Mouse (Mus musculus): Measurements from ENCODE around the gene Brpf3. TPM values are rescaled to one million over a fixed set of nuclear protein-coding genes. Genes with fewer than 3 reads are reported as not detected.
"Not testable (repeated sequence)": the region's sequence is repeated elsewhere in the genome, so short reads cannot be mapped to it uniquely, and the experiment has no call there.

The Brpf3 gene
- polyA plus RNA-seq, 1 experiment: 33.6 TPM

DNA sequence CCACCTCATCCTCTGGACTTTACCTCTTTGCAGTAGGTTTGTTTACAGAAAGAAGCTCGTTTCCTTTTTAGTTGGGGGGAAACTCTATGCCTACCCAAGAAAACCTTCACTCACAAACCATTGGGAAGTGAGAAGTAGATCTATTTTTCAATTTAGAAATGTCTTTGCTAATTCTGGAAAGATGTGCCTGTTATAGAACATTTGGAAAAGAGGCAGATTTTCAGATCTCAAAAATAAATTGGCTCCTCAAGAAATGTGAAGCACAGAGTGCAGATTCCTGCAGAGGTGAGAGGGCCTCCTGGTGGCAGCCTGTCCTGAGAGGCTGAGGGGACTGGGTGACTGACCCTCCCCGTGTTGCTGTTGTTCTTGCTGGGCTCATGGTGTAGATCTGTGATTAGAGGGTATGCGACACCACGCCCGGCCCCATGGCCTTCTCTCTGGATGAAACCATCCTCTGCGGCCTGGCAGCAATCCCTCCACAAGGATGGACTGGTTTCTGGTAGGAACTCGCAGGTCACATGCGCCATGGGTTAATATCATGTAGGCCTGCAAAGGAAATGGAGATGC is 26.9 kb downstream of the Brpf3 start:
- no peak for DNase-seq (ENCODE audit: low read depth)

DNA sequence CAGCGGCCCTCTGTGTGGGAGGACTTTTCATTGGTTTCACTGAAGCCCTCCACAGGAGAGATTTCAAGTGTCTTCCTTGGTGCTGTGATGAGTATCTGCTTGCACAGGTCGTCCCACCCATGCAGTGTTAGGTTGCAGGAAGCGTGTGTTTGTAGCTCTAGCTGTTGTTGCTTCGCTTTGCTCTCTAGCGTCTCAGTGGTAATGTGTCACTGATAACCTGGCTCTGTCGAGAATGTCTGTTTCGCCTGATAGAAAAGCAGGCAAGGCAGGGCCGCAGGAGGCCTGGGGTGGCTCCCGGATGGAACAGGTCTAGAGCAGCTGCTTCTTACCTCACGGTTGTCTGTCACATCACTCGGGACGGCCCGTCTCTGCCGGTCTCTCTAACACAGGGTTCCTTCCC is 28.2 kb downstream of the Brpf3 start:
- DNase-seq (ENCODE audit: low read depth): no peak

DNA sequence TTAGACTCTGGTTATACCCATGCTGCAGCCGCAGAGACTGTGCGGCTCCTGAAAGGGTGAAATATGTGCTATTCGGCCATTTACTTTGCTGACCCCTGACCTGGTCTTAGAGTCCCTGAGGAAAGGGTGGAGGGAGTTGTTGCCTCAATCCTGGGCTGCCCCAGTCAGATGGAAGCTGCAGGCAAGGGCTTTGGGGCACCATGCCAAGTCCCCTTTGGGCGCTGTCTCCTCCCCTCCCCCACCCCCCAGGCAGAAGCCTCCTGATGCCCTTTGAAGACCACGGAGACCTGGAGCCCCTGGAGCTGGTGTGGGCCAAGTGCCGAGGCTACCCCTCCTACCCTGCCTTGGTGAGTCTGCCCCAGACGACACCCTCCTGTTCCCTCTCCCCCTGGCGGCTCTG is 30.2 kb downstream of the Brpf3 start:
- no peak for DNase-seq (ENCODE audit: low read depth)

DNA sequence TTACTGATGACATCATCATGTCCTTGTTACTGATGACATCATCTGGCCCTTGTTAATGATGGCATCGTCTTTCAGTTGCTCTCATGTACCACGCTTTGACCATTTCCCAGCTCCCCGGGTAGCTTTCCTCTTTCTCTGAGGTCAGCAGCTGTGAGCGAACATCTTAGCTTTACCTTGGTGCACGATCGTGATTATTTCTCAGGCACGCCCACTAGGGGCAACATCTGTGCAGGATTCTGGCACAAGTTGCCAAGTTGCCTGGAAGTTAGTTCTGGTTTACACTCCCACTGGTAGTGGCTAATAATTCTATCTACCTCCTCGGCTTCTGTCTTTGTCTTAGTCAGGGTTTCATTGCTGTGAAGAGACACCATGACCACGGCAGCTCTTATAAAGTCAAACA is 31.1 kb downstream of the Brpf3 start:
- no peak for DNase-seq (ENCODE audit: low read depth)

DNA sequence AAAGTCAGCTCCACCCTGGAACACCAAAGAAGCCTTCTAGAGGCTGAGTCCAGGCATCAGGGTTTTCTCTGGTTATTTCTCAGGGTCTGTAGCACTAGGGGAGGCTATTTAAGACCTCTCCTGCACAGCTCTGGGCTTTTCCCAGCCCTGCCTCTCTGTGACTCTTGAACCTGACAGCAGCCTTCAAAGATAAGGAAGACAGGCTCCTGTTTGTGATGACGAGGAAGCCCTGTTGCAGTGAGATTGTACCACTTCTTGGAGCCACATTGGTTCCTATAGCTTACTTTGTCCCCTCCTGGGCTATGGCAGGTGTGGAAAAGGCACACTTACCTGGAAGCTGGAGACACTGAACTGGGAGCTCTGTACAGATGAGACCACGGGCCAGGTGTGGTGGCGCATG is 32.0 kb downstream of the Brpf3 start:
- no peak for DNase-seq (ENCODE audit: low read depth)

DNA sequence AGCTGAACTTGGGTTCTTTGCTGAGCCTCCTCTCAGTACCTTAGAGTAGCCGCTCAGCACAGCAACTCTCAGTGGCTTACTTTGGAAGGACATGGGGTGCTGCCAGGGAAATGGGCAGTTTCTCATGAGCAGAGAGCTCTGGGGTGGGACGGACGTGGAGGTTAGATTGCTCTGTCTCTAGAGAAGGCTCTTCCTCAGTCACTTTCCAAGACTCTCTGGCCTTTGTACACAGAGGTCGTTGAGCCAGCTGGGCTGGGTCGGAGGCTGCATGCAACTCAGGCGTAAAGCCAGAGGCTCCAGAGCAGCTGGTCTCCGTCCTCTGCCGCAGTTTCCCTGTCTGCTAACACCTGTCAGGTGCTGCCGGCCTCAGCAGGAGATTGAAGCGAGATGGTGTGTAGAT is 33.8 kb downstream of the Brpf3 start:
- no peak for DNase-seq (ENCODE audit: low read depth)

DNA sequence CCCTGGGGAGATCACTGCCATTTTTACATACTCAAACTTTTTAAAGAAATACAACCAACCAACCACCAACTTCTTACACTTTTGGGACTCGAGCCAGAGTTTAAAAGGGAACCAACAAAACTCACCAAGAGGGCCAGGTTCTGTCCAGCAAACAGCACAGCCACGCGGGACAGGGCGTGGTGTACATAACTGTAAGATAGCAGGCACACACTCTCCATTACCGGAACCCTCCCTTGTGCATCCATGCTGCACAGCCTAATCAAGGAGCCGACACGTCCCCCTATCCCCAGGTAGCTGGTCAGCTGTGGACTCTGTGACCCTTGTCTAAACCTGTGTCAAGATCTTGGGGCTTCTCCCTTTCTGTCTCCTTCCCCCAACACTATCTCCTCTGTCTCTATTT is 37.0 kb downstream of the Brpf3 start:
- DNase-seq (ENCODE audit: low read depth): no peak

DNA sequence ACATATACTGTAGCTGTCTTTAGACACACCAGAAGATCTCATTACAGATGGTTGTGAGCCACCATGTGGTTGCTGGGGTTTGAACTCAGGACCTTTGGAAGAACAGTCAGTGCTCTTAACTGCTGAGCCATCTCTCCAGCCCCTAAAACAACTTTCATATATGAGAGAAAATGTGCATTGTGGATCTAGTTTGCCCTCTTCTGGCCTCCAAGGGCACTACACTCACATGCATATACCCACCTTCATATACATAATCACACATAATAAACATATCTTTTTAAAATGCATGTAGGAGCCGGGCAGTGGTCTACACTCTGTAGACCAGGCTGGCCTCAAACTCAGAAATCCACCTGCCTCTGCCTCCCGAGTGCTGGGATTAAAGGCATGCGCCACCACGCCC is 41.1 kb downstream of the Brpf3 start:
- not testable (repeated sequence) for DNase-seq (ENCODE audit: low read depth)

DNA sequence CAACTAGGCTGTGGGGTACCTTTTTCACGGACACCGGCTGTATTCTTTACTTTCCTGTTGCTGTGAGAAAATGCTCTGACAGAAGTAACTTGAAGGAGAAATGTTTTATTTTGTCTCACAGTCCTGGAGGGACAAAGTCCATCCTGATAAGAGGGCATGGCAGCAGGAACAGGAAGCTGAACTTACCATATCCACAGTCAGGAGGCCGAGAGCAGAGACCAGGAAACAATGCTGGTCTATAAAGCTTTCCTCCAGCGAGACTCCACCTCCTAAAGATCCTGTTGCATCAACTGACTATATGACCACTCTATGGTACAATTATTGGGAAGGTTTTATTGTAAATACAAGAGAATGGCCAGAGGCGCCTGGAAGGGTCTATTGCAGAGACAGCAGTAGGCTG is 42.8 kb downstream of the Brpf3 start:
- DNase-seq (ENCODE audit: low read depth): no peak

DNA sequence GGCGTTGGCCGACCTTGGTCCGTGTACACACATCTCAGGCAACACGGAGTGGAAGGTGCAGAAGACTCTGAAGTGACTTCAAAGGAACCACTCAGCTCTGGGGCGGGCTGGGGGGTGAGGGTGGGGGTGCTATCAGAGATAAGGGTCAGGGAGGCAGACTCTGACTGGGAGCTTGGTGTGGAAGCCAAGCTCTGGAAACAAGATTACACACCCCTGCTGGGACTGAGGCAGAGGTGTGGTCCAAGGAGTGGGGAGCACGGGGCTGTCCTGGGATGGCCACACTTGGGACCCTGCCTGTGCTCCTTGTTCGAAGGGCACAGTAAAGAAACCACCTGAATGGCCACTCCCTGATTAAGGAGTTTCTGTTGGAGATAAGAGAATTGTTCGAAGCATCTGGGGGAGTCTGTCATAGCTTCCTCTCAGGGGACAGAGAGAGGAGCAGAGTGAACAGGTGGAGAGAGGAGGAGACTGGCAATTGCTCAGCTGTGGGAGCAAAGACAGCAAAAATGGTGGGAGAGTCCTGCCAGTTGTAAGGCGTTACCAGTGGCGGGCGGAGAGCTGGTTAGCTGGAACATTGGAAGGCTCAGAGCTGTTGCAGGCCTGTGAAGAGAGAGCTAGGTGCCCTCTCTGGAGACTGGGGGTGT is 46.2 kb downstream of the Brpf3 start:
- DNase-seq (ENCODE audit: low read depth): no peak

DNA sequence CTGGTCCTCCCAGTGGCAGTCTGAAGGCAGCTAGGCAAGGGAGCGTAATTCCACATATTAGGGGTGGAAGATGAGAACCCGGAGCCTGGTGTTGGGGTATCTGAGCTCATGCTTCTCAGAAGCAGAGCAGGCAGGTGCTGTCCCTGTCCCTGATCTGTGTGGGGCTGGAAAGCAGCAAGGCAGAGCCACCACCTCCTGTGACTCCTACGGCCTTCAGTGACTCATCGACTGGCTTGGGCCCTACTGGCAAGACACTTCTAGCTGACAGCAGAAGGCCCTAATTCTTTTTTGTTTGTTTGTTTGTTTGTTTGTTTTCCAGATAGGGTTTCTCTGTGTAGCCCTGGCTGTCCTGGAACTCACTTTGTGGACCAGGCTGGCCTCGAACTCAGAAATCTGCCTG is 49.6 kb downstream of the Brpf3 start:
- DNase-seq (ENCODE audit: low read depth): no peak

DNA sequence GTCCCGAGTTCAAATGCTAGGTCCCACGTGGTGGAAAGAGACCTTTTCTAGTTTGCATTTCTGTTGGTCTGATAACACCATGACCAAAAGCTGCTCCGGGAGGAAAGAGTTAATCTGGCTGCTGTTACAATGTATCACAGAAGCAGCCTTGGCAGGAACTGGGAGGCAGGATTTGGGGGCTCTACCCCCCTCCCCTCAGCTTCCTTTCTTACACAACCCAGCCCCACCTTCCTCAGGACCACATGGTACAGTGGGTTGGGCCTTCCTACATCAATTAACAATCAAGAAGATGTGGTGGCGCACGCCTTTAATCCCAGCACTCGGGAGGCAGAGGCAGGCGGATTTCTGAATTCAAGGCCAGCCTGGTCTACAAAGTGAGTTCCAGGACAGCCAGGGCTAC is 53.5 kb downstream of the Brpf3 start:
- DNase-seq (ENCODE audit: low read depth): no peak

DNA sequence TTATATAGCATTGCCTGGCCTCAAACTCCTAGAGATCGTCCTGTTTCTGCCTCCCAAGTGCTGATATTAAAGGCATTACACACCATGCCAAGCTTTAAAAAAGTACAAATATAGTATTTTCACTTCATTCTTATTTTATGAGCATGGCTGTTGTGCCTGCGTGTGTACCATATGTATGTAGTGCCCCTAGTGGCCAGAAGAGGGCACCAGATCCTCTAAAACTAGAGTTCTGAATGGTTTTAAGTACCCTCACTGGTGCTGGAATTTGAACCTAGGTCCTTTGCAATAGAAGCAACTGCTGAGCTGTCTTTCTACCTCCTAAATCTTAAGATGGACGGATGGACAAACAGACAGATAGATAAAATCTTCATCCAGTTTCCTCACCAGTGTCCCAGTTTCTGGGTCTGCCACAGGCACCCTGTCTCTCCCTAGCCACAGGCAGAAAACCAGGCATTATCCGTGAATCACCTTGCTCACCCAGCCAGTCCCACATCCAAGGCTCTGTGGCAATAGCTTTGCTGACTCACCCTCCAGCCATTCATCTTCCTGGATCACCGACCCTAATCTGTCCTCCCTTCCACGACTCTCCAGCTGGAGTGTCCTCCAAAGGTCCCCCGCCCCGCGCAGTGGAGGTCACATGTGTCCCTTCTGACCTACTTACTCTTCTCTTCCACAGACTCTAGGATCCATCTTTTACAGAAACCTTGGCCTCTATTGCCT is 54.4 kb downstream of the Brpf3 start:
- peak; percentile 75 for DNase-seq (ENCODE audit: low read depth)

DNA sequence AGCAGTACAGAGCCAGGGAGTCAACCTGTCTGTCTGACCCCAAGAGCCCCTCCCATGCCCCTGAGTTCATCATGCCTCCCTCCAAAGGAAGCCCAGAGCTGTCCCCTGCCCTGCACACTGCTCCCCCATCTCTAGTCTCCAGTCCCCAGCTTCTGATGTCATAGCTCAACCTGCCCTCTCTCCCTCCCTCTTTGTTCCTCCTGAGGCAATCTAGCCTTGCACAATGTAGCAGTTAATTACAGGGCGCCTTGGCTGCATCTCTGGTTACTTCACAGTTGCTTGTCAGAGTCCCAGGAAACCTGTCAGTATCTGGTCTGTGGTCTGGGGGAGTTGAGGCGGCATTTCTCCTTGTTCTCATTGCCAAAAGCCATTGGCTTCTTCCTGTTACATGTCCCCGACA is 55.1 kb downstream of the Brpf3 start:
- DNase-seq (ENCODE audit: low read depth): peak; percentile 85

DNA sequence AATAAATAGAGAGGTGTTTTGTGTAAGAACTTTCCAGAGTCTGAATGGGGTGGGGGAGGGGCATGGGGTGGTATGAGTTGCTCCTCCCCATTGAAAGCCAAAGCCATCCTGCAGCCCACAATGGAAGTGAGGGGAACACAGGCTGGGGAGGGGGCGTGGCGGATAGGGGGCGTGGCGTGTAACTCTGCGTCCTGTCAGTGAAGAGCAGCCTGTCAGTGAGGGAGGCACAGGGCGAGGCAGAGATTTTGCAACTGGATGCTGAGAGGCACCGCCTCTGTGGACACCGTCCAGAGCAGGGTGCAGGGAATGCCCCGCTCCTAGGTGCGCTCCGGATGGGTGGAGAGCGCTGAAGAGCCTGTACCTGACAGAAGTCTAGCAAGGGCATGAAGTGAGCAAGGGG is 57.3 kb downstream of the Brpf3 start, which contains the start of gene Pnpla1:
TSS of gene Pnpla1 (plus strand) at position 207 of the 400 bp plus-strand sequence.
- peak; percentile 33 for DNase-seq (ENCODE audit: low read depth)

DNA sequence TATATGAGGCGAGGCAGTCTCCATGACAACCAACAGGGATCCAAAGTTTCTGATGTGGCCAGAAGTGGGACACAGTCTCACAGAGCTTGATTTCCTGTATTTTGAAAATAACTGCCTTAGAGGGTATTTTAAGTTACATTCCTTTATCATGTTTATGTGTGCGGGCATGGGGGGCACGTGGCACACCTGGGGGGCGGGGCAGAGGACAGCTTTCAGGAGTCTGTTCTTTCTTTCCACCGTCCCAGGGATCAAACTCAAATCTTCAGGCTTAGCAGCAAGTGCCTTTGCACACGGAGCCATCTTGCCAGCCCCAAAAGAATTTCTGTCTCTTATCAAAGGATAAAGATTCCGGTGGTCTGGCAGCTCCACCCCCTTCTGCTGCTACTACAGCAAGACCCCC is 63.0 kb downstream of the Brpf3 start:
- no peak for DNase-seq (ENCODE audit: low read depth)

DNA sequence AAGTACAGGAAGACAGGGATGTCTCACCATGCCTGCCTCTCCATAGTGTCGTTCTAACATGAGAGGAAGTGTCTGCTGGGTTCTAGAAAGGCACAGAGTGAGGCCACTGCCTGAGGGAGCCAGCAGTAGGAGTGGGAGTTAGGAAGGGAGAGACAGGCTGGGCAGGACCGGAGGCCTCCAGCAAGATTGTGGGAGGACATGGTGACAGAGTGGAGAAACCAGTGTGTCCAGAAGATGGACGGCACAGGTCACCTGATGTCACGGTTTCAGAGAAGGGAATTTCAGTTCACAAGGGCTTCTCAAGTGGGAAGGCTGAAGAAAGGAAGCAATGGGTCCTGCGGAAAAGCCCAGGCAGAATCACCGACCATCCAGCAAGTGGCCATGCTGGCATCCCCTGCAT is 63.6 kb downstream of the Brpf3 start:
- DNase-seq (ENCODE audit: low read depth): no peak

DNA sequence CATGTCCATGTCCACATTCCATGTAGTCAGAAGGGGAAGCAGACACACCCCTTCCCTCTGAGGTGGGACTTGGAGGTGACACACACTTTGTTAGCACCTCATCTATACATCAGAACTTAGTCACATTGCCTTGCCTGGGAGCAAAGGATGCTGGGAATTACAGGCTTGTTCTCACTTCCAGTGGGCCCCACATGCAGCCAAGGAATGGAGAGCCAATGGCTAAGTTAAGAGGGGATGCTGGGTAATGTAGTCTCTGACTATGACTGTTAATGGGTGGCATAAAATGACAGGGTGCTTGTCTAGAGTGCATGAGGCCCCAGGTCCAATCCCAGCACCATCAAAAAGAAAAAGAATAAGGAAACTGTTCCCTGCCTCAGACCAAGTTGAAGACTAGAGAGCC is 66.0 kb downstream of the Brpf3 start:
- DNase-seq (ENCODE audit: low read depth): no peak

DNA sequence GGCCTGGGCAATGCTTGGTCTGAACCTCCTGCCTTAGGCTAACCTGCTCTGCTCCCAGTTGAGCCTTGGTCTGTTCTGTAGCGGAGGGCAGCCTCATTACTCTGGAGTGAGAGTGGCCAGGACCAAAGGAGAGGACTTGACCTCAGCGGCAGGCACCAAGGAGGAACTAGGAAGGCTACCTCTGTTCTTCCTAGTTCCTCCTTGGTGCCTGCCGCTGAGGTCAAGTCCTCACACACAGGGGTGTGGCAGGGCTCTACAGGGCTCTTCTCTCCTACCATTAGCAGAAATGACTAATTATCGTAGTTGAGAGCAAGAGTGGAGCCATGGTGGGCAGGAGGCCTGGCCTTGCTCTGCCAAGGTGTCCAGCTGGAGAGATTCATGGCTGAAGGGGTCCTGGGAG is 66.5 kb downstream of the Brpf3 start:
- DNase-seq (ENCODE audit: low read depth): no peak

DNA sequence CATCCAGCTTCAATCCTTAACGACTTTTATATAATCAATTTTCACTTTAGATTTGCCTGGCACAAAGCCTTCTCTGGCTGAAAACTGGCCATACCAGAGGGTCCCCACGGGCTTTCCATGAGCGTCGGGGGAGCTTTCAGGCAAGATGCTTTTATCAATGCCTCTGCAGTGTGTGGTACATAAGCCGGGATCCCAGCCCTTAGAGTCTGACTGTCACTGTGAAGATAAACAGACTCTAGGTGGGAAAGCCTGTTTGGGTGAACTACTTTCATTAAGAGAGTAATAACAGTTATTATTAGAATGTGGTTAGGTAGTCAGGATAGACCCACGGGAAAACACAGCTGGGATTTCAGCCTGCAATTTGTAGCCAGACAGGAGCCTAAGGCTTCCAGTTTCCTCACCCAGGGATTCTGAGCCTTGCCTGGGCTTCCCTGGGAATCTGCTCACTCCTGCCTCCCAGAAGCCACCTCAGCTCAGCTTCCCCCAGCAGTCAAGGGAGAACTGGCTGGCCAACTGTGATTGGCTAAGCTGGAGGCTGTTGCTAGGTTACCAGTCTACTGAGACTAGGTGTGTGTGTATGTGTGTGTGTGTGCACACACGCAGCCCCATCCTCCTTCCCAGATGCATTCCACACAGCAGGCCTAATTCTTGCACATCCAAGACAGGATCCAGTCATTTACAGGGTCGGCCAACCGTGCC is 68.7 kb downstream of the Brpf3 start:
- no peak for DNase-seq (ENCODE audit: low read depth)

DNA sequence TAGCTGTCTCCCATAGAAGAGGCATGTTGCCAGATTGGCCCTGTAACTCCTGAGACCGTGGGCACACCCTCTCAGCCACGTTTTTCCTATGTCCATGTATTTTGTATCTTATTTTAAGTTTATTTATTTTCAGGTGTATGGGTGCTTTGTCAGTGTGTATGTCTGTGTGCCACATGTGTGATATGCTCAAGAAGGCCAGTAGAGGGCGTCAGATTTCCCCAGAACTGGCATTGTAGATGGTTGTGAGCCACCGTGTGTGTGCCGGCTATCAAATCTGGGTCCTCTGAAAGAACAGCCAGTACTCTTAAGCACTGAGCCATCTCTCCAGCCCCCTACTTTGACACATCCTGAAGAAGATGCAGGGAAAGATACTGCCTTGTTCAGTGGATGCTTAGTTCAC is 69.5 kb downstream of the Brpf3 start:
- DNase-seq (ENCODE audit: low read depth): no peak

DNA sequence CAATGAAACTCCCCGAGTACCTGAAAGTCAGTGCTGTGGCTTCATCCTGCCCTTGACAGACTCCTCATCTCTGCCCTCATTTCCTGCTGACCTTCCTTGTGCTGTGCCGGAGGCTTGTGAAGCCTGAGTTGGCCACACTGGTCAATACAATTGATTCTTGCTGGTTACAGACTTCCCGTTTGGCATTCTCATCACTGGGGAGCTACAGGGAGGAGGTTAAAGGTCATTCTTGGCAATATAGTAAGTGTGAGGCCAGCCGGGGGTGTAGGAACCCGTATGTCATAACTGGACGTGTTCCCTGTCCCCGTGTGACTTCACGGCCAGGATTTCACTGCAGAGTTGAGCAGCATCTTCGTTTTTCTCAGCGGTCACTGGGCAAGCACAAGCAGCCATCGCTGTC is 70.9 kb downstream of the Brpf3 start:
- DNase-seq (ENCODE audit: low read depth): no peak

DNA sequence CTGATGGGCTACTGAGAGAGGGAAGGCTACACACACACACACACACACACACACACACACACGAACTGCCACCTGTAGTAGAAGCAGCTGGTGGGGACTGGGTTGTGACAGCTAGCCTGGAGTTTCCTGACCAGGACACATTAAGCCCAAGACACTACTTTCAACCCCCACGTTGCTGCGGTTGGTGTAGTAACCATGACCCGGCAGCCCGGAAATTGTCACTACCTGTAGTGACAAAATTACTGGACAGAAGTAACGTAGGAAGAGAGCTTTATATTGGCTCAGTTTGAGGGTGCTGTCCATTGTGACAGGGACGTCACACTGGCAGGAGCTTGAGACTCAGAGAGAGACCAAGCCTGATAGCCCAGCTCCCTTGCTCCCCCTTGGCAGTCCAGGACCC is 71.4 kb downstream of the Brpf3 start:
- DNase-seq (ENCODE audit: low read depth): no peak
